Mouse (Mus musculus): ENCODE measurements at regions not wholly inside any gene's neighbourhood (a gene's known extent, or its start where the extent isn't known, plus 50 kb on each side); places are given as distances from the start of the nearest gene placed in this dataset.

DNA sequence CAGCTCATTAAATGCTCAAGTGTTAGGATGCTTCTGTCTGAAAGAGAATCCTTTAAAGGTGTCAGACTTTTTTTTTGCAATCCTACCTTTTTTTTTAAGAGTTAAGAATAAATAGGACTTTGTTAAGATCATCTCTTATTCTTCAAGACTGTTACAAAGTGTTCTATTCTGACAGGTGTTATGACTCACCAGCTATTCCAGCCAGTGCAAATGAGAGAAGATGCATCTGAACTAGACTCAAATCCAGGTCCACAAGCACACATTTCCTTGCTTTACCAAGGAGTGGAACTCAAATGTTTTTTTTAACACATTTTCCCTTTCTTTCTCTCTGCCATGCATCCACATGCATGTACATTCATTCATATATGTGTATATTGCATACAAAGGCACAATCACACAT is 98.4 kb upstream of the Atp10a start:
- no peak for ATAC-seq

DNA sequence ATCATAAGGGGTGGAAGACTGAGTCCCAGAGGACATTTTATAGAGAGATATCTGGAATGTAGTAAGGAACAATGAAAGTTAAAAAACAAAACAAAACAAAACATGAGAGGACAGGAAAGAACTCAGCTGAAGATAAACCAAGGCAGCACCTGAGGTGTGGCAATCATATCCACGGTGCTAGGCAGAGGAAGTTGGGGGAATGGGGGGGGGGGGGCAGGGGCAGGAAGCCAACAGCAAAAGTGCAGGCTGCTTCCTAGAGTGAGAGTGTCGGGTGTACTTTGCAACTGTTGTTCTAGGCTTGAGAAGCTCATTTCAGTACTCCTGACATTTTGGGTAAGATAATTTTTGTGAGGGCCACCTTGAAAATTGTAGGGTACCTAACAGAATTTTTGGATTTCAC is 87.2 kb upstream of the Atp10a start:
- ATAC-seq, result peak; percentile 75

DNA sequence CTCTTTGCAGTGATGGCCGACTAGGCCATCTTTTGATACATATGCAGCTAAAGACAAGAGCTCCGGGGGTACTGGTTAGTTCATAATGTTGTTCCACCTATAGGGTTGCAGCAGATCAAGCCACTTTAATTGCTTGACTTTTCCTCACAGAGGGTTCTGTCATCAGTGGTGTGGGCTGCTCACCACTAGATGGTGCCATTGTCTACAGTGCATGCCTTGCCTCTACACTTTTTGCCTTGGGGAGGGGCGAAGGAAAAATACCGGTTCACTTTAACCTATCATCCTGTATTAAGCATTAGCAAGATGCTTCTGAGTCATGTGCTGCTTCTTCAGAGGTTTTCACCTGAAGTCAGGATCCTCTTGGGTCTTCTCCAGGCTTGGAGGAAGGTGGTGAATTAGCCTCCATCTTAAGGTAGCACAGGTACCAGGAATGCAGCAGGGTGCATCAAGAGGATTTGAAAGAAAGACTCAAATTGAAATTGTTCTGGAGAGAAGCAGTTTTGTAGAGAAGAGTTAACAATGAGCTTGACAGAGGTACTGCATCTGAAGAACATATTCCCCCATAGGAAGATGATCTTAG is 71.6 kb upstream of the Atp10a start:
- peak; percentile 98 for ATAC-seq

DNA sequence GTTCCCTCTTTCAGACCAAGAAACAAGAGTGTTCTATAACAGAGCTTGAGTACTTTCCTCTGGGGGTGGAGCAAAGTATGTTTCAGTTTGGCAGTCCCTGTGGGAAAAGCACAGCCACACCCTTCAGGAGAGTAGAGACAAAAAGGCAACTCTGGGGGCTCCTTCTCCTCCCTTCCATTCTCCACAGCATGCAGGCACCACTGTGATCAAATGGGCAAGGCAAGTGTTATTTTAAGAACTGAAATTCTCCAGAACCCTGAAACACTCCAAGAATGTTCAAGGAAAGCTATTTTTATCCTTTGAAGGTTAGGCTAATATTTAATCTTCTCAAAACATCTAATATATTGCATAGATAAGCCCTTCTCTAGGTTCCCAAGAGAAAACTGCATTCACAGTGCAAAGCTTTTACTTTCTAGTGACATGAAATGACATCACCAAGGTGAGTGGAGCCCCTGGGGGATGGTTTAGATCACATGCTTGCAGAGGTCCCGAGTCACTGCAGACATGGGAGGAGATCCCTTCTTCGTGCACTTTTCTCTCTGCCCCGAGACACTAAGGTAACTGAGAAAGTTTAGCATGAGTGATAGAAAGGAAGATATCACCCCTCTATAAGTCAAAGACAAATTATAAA is 70.2 kb upstream of the Atp10a start:
- ATAC-seq, result no peak

DNA sequence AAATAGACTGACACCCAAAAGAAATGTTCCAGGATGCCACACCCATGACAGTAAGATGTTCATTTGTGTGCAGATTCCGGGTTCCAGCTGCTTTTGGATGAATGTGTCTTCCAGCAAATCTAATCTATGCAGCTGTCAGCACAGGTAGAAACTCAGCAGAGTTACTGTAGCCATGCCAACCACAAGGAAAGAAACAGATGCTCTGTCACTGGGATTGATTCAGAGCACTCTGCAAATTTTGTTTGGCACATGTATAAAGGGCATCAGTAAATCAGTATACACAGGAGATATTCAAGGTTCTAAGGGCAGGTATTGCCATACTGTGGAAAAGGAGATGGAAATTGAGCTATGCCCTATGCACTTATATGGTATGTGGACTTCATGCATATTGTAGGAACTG is 60.0 kb upstream of the Atp10a start:
- no peak for ATAC-seq

Measured in CD4-positive, CD25-positive, alpha-beta regulatory T cell, adult 4 months (primary cell).